Mouse (Mus musculus): ENCODE data around the gene Gosr2.

Gene Gosr2

DNA sequence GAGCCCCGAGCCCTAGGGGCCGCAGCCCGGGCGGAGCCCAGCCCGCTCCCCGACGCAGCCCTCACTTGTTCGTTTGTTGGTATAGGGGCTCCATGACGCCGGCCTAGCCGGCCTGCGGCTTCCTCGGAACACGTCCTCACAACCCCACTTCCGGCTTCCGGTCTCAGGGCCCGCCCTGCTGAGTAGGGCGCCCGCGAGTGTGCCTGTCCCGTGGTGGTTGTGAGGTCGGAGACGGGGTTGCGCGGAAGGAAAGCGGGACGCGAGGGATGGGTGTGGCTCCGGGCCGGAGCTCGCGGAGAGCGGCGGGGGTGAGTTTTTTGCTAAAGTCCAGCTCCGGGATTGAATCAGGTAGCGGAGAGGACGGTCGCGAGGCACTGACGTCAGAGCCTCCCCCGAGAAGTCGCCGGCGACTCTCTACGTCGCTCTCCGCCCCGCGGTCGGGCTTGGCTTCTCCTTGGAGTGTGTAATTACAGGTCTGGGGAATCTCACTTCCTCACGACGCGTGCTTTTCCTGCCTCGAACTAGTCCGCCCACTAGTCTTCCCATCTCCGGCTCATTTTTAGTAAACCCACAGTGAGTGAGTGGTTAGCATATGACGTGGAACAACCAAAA is at the start of gene Gosr2:
Gene Gosr2, minus strand, starts transcription at position 334 of the 612 bp plus-strand sequence.
- DNase-seq (ENCODE audit: inconsistent ontology term), result peak; percentile 96

DNA sequence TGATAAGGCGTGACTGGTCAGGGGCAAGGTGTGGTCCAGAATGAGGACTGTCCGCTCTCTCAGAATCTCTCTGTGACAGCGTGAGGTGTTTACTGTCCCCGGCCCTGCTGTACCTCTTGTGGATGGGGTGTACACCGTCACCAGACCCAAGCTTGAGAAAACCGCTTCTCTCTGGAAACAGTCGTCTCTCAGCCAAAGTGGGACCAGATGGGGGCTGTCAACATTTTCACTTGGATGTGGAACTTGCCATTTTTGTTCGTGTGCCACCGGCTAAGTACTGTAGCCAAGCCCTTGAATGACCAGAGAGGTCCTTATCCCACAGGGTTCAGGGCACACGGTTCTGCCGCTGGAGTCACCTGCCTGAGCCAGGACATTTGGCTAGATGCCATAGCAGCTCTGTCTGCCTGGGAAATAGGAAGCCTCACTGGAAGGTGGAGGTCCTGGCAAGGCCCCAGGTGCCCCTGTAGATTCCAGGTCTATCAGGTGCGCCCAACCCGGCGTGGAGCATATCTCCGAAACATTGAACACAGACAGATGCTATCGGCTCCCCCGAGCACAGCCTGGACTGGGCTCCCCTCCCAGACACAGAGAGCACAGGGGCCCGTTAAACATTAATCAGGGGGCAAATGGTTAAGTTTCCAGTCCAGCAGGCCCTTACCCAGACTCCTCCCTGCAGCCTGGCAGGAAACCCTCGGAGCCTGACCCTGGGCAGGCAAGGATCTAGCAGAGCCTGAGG is 37.5 kb upstream of the Gosr2 start:
- DNase-seq (ENCODE audit: inconsistent ontology term), result no peak

- no peak for DNase-seq (ENCODE audit: inconsistent ontology term)
Measured at GRCm38 (mm10) chr11:103734411-103735045, 36.8 kb upstream of the Gosr2 start.

DNA sequence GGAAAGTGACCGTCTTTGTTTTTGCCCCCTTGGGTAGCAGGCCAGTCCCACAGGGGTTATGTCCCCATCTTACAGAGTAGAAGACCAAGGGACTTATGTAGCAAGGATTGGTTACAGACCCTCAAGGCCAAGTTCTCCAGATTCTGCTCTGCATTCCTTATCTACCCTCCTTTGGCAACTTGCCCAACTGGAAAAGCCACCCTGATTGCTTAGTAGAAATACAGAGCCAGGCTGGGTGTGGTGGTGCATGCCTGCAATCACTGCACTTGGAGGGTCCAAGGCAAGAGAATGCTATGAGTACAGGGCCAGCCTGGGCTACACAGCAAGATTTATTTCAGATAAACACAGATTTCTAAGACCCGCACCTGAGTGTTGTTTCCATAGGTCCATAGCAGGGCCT is 36.3 kb upstream of the Gosr2 start:
- no peak for DNase-seq (ENCODE audit: inconsistent ontology term)

- DNase-seq (ENCODE audit: inconsistent ontology term), result no peak
Measured at GRCm38 (mm10) chr11:103733069-103733468, 35.4 kb upstream of the Gosr2 start.

DNA sequence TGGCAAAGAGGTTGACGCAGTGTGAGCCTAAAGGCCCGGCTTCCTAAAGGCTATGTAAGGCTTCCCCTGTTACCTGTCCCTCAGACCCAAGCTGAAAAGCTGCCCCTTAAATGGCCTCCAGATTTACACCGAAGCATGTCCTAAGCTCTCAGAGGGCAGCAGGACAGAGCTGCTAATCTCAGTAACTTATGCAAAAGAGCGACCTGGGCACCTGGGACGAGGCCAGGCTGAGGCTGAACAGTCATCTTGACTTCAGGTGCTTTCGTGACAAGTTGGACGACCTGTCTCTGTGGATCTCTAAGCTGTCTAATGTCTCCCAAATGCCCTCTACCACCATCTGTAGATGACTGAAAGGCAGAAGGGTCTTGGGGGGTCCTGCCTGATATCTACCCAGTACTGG is 34.6 kb upstream of the Gosr2 start:
- no peak for DNase-seq (ENCODE audit: inconsistent ontology term)

GRCm38 (mm10) chr11:103731594-103731993 is 33.9 kb upstream of the Gosr2 start:
- no peak for DNase-seq (ENCODE audit: inconsistent ontology term)

DNA sequence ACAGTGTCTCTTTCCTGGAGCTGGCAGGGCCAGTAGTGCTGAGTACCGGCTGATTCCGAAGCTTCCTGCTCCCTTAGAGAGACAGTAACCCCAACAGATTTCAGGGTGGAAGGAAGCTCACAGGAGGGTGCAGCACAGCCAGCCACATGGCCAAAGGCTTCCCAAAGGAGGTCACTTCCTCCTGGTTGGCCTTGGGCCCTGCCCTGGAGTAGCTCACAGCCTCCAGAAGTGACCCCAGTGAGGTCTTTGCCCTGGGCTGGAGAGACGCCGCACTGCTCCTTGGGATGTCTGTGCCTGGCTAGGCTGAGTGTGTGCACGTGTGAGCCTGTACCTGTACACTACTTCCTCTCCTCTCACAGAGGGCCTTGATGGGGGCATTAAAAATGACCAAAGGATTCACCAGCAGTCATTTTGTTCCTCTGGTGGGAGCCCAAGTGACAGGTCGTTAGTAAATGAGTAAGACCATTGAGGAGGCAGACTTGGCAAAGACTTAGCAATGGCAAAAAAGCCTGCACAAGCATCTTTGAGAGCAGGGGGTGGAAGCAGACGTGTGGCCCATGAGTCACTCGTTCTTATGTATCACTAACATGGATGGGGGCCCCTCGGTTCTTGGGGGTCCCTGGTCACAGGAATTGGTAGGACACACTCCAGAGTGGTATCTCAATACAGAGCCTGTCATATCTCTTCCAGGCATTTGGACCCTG is 31.7 kb upstream of the Gosr2 start:
- no peak for DNase-seq (ENCODE audit: inconsistent ontology term)

GRCm38 (mm10) chr11:103724331-103724771 is 26.7 kb upstream of the Gosr2 start:
- DNase-seq (ENCODE audit: inconsistent ontology term), result no peak

DNA sequence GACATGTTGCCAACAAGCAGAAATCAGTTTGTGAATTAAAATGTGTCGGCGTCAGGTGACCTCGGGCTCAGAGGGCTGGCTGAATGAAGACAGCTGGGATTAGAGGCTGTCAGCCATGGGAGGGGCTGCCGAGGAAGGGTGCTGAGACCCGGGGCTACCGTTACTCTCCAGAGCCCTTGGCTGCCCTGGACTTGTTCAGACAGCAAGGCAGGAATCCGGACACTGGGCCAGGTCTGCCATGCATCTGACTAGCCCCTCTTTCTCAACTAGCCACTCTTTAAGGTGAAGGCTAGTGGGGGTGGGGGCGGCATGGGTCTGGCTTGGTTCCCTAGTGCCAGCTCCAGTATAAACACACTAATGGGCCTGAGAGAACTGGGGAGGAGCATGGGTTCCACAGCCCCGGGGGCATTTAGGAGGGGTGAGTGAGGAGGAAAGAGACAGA is 24.4 kb upstream of the Gosr2 start:
- peak; percentile 36 for DNase-seq (ENCODE audit: inconsistent ontology term)

DNA sequence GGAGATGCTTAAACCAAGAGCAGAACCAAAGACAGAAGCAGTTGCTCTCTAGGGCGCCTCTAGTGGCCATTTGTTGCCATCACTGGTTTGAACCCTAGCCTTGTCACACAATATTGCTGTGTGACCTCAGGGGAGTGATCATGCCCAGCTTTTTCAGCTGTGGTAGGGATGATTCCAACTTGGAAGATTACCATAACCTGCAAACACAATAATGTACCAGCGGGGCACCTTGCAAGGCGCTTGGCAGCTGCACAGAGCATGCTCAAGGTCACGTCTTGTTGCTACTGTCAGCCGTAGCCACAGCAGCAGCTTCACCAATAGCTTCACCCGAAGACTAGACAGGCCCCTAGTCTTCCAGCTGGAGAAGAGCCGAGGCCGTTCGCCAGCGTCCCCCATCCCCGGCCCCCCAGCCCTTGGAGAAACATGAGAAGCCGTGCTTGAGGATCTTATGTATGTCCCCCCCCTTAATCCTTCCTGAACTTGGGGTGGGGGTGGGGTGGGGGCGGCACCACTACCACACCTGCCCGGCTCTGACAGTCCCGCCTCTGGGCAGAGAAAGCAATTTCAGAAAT is 23.9 kb upstream of the Gosr2 start:
- DNase-seq (ENCODE audit: inconsistent ontology term), result peak; percentile 51

- DNase-seq (ENCODE audit: inconsistent ontology term), result no peak
Measured at GRCm38 (mm10) chr11:103719436-103719835, 21.7 kb upstream of the Gosr2 start.

GRCm38 (mm10) chr11:103716971-103717370 is 19.3 kb upstream of the Gosr2 start:
- peak; percentile 79 for DNase-seq (ENCODE audit: inconsistent ontology term)

DNA sequence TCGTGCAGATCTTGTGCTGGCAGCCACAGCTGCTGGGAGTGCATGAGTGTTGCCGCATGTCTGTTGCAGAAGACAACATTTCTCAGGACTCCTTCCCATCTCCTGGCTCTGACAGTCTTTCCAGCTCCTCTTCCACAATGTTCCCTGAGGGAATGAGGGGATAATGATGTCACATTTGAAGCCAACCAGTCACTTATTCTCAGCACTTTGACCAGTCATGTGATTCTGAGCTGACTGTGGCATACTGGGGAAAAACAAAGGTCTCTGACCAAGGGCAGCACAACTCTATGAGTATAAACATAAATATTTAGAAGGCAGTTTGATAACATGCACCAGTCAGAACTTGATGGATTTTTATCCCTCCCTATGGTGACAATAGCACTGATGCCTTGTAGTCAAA is 16.4 kb upstream of the Gosr2 start:
- no peak for DNase-seq (ENCODE audit: inconsistent ontology term)

DNA sequence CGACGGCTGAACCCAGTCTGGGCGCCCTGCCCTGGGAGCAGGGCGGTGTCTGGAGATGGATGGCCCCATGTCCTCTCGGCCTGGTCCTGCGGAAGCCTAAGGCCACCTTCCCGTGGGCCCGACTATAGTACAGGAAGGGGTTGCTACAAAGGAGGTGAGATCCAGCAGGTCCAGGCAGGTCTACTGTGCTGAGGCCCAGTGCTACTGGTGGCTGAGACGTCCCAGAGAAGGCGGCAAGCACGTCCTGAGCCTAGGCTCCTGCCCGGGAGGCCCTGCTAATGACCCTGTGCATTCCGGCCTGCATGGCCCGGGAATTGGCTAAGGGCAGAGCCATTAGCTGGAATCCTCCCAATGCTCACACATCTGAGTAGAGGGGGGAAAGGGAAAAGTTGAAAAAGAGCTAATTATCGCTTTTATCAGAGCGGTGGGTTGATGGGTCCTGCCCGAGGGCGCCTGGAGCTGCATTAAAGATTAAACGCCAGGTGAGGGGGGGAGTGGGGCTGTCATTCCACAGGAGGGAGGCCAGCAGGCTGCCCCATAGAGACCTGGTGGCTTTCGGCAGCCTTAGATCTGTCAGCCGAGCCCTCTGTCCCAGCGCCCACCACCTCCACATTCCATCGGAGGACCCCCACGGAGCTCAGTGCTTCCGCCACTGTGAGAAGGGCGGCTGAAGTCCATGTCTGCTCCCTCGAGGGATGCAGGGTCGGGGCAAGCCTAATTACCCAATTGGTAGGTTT is 14.3 kb upstream of the Gosr2 start:
- no peak for DNase-seq (ENCODE audit: inconsistent ontology term)

DNA sequence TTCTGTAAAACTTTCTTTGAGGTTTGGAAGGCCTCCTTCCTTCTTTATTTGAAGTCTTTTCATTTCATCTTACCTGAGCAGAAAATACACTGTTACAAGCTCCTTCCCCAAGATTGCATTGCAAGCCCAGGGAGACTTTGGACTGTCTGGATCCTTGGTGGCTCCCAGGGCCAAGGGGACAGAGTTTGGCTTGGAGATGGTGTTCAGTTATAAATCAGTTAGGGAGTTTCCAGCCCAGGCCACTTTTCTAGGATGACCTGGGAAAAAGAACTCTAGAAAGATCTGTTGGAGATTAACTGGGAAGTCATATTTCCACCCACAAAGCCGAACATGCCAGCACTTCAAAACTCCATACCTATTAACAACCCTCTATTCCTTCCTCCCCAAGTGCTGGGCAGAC is 12.3 kb upstream of the Gosr2 start:
- DNase-seq (ENCODE audit: inconsistent ontology term), result no peak

DNA sequence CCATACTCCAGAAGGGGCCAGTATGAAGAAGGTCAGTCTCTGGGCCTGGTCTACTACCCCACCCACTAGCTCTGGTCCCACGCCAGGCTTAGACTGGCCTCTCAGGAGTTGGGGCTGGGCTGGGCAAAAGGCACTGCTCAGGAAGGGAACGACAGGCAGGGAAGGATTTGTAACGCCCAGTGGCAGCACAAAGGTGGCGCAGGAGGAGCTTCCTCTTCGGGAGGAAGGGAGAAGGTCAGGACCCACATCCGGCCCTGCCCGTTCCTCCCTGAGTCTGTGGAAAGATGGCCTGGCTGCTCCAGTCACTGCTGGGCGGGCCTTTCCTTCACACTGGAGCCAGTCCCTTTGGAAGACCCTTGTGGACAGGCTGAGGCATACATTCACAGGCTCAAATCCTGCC is 9.3 kb upstream of the Gosr2 start:
- DNase-seq (ENCODE audit: inconsistent ontology term), result no peak

GRCm38 (mm10) chr11:103698226-103698625 is 528 bp upstream of the Gosr2 start:
- no peak for DNase-seq (ENCODE audit: inconsistent ontology term)

DNA sequence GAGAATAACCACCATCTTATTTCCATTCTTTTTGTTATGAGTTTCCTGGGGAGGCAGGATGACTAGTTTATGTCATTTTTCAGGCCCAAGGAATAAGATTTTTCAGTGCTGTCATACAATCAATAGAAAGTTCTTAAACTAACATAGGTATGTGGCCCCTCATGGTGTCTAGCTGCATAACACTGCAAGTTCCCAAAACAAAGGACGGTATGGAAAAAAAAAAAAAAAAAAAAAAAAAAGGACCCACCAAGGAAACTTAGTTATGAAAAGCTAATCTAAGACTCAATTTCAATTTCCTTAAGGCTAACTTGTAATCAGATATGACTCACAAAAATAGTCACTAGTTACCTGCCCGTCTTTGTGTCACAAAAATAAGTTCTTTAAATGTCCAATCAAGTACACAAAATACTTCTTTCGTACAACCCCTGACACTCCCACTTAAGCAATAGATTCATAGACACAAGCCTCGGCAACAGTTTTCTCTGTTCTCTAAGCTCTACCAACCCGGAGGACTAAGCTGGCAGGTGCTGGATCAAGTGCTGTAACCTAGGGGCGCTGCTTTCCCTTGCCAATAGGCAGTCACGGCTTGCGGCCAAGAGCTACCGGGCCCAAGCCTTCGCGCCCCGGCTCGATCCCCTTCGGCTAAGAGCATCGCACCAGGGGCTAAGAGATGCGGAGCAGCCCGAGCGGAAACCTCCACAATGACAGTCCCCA is 690 bp downstream of the Gosr2 start:
- DNase-seq (ENCODE audit: inconsistent ontology term), result no peak

GRCm38 (mm10) chr11:103693241-103693640 is 4.5 kb downstream of the Gosr2 start:
- DNase-seq (ENCODE audit: inconsistent ontology term), result no peak

DNA sequence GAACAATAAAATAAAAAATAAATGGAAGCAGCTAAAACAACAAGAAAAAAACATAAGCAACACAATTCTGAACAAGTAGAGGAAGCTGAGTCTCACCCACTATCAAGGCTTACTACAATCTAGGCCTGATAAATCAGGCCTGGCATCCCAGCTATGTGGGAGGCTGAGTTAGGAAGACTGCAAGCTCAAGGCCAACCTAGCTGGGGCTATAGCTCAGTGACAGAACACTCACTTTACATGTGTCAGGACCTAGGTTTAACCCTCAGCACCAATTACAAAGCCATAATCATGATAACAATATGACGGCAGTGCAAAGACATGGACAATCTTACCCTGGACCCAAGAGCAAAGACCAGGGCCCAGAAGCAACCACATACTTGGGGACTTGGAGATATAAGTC is 6.7 kb downstream of the Gosr2 start:
- DNase-seq (ENCODE audit: inconsistent ontology term), result no peak
